Mouse (Mus musculus) testis, adult 2 months (tissue): ENCODE results near the gene Htra3.

Source experiments
- CTCF ChIP-seq: fragments of 200-500 bp; IDR thresholded peaks from 2 replicates; pipeline ENCODE4 v1.5.1; 2012; ENCODE audit warnings: low read depth, mild to moderate bottlenecking, inconsistent platforms, low read length, moderate library complexity; ENCODE audit not compliant: control insufficient read depth, insufficient read depth, insufficient replicate concordance
- POLR2A ChIP-seq: fragments of 200-500 bp; IDR thresholded peaks from 2 replicates; pipeline ENCODE4 v1.6.1; 2012; ENCODE audit warnings: low read depth, mild to moderate bottlenecking, inconsistent platforms, low read length, moderate library complexity; ENCODE audit not compliant: control insufficient read depth

- TF ChIP-seq CTCF (no peak), POLR2A (no peak)
Observed at GRCm38 (mm10) chr5:35710481-35710880, 30.9 kb upstream of the Htra3 start.
